ENCODE assay signal across 18 mouse cellular contexts in the genomic region with DNA sequence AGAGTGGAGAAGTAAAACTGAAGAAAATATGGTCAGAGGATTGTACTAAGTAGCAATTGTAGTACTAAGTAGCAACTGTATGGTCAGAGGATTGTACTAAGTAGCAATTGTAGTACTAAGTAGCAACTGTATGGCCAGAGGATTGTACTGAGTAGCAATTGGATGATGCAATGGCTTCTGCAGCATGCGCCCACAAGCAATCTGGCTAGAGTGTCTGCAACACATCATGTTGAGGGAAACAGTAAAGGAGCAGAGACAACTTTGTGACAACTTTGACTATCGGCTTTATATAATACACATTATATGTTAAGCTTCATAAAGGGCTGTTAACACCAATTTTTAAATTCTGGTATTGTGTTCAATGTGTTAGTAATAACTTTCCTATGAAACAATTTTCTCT.
"Had no signal": no experiment of that assay in that cellular context is flagged by ENCODE, and none has a peak within 500 bp of the region (broad histone marks: within the 10 kb centered on the region; RNA-seq: fewer than 3 reads in every experiment).

No protein-coding gene starts in this region.

- ATAC-seq: midbrain, embryonic 16.5 days had no signal

- H3K4me3 ChIP-seq: midbrain, embryonic 10.5 days; midbrain, embryonic 12.5 days; myocyte; neural tube, embryonic 13.5 days; neural tube, embryonic 15.5 days had no signal

- DNase-seq: lung, embryonic 14.5 days; lung, postnatal 10 days; lung, postnatal 4 days; midbrain, embryonic 14.5 days; retina, postnatal 1 day; right cerebral cortex, adult 18-20 months; right cerebral cortex, postnatal 25 days; right cerebral cortex, postnatal 4 days; spleen, adult 18-20 months; thymus, adult 18-20 months; thymus, postnatal 14 days; thymus, postnatal 36 days had no signal

- H3K27ac ChIP-seq: midbrain, embryonic 10.5 days; midbrain, embryonic 12.5 days; neural tube, embryonic 13.5 days; neural tube, embryonic 15.5 days had no signal
